Mouse (Mus musculus) neural tube, embryonic 13.5 days (tissue): ENCODE measurements around the gene Krtap3-1. TPM values are rescaled to one million over a fixed set of nuclear protein-coding genes. Genes with fewer than 3 reads are reported as not detected.

Experiments
- ATAC-seq: fragments of 200-750 bp; cut with Nextera tagmentation; 2 replicates; pipeline ENCODE4 v1.8.0; 2017; ENCODE audit warnings: low read depth, mild to moderate bottlenecking, moderate TSS enrichment, moderate library complexity
- H3K27ac ChIP-seq: fragments of 300-500 bp; sonication (generic); replicated peaks from 2 replicates; pipeline ENCODE4 v1.5.1; 2015; ENCODE audit warnings: moderate library complexity, mild to moderate bottlenecking, inconsistent platforms
- H3K27me3 ChIP-seq: fragments of 300-500 bp; sonication (generic); 2 replicates; pipeline ENCODE4 v1.6.1; 2015; ENCODE audit warnings: mild to moderate bottlenecking, inconsistent platforms
- H3K36me3 ChIP-seq: fragments of 300-500 bp; sonication (generic); 2 replicates; pipeline ENCODE4 v1.6.1; 2015; ENCODE audit warnings: mild to moderate bottlenecking, inconsistent platforms
- H3K4me1 ChIP-seq: fragments of 300-500 bp; sonication (generic); replicated peaks from 2 replicates; pipeline ENCODE4 v1.6.1; 2015; ENCODE audit warnings: inconsistent platforms
- H3K4me2 ChIP-seq: fragments of 300-500 bp; sonication (generic); 2 replicates; pipeline ENCODE4 v1.6.1; 2015; ENCODE audit warnings: inconsistent platforms, mild to moderate bottlenecking, moderate library complexity
- H3K4me3 ChIP-seq: fragments of 300-500 bp; sonication (generic); 2 replicates; pipeline ENCODE4 v1.5.1; 2015; ENCODE audit warnings: mild to moderate bottlenecking, inconsistent platforms
- H3K9ac ChIP-seq: fragments of 300-500 bp; sonication (generic); 2 replicates; pipeline ENCODE4 v1.6.1; 2015; ENCODE audit warnings: moderate library complexity, mild to moderate bottlenecking, inconsistent platforms
- H3K9me3 ChIP-seq: fragments of 300-500 bp; sonication (generic); 2 replicates; pipeline ENCODE4 v1.6.1; 2016; ENCODE audit warnings: inconsistent platforms
- WGBS: fragments of 180-500 bp; shearing (Covaris S2); methylation state at CpG from one replicate; pipeline ENCODE4 v1.1.7; 2015; 5-methylcytosine and 5-hydroxymethylcytosine counted together
- polyA plus RNA-seq: library from polyadenylated mRNA; unstranded; fragments of >200 nt; fragmentation: Nextera tagmentation; extraction: Ambion mirVana; gene quantifications from 2 replicates; pipeline ENCODE4 v1.2.1, GENCODE M21; 2015

Gene Krtap3-1
- polyA plus RNA-seq, 1 experiment from 2014 or later: not detected

GRCm38 (mm10) chr11:99574106-99574505 is 7.7 kb upstream of the Krtap3-1 start:
- no peak overlapping the region for H3K9ac ChIP-seq
- 4% methylated on average over 7 of the region's 7 CpGs for WGBS
- H3K4me1 ChIP-seq: no peaks in the 10 kb centered on the region
- no peak overlapping the region for H3K27ac ChIP-seq
- H3K9me3 ChIP-seq: no peaks in the 10 kb centered on the region
- H3K4me3 ChIP-seq: 0 out of 2 replicates have a peak overlapping the region, but pooled peaks have one; percentile 13
- no peaks in the 10 kb centered on the region for H3K36me3 ChIP-seq
- H3K4me2 ChIP-seq: peak overlapping the region; percentile 50
- peak; percentile 77; the same call in 1 of the 2 replicates for ATAC-seq
- H3K27me3 ChIP-seq: no peaks in the 10 kb centered on the region

GRCm38 (mm10) chr11:99573164-99573563 is 6.7 kb upstream of the Krtap3-1 start:
- no peaks in the 10 kb centered on the region for H3K9me3 ChIP-seq
- no peak overlapping the region for H3K4me3 ChIP-seq
- no peak overlapping the region for H3K27ac ChIP-seq
- 57% methylated on average over 4 of the region's 4 CpGs for WGBS
- no peak overlapping the region for H3K4me2 ChIP-seq
- no peaks in the 10 kb centered on the region for H3K4me1 ChIP-seq
- H3K9ac ChIP-seq: no peak overlapping the region
- ATAC-seq: no peak
- H3K27me3 ChIP-seq: no peaks in the 10 kb centered on the region
- H3K36me3 ChIP-seq: no peaks in the 10 kb centered on the region

GRCm38 (mm10) chr11:99562580-99562979 is 3.9 kb downstream of the Krtap3-1 start:
- Histone ChIP-seq H3K36me3 (no peaks in the 10 kb centered on the region), H3K9ac (no peak overlapping the region), H3K27ac (no peak overlapping the region), H3K9me3 (no peaks in the 10 kb centered on the region), H3K4me2 (no peak overlapping the region), H3K27me3 (no peaks in the 10 kb centered on the region), H3K4me1 (no peaks in the 10 kb centered on the region), H3K4me3 (no peak overlapping the region)
- ATAC-seq: no peak
- whole genome bisulfite sequencing: 87% methylated on average over 6 of the region's 6 CpGs

GRCm38 (mm10) chr11:99559366-99559765 is 7.1 kb downstream of the Krtap3-1 start, which contains the start of gene Gm11939:
Gm11939 (minus strand) TSS chr11:99559466.
- Histone ChIP-seq H3K4me3 (no peak within 1 kb of the TSS), H3K36me3 (no peaks in the 10 kb centered on the region), H3K4me1 (no peaks in the 10 kb centered on the region), H3K9ac (no peak within 1 kb of the TSS), H3K4me2 (no peak within 1 kb of the TSS), H3K9me3 (no peaks in the 10 kb centered on the region), H3K27me3 (no peaks in the 10 kb centered on the region), H3K27ac (no peak within 1 kb of the TSS)
- no peak for ATAC-seq
- 95% methylated on average over 9 of the region's 9 CpGs for WGBS

- no peak overlapping the region for H3K27ac ChIP-seq
- no peaks in the 10 kb centered on the region for H3K27me3 ChIP-seq
- H3K36me3 ChIP-seq: no peaks in the 10 kb centered on the region
- H3K4me3 ChIP-seq: no peak overlapping the region
- no peaks in the 10 kb centered on the region for H3K9me3 ChIP-seq
- no peak overlapping the region for H3K9ac ChIP-seq
- H3K4me1 ChIP-seq: no peaks in the 10 kb centered on the region
- H3K4me2 ChIP-seq: no peak overlapping the region
- no peak for ATAC-seq
- 92% methylated on average over 3 of the region's 3 CpGs for WGBS
These were observed 8.3 kb downstream of the Krtap3-1 start for GRCm38 (mm10) chr11:99557976-99558745.

- no peak for ATAC-seq
- Histone ChIP-seq H3K9me3 (no peaks in the 10 kb centered on the region), H3K27ac (no peak within 1 kb of the TSS), H3K4me1 (no peaks in the 10 kb centered on the region), H3K4me2 (no peak within 1 kb of the TSS), H3K9ac (no peak within 1 kb of the TSS), H3K36me3 (no peaks in the 10 kb centered on the region), H3K27me3 (no peaks in the 10 kb centered on the region), H3K4me3 (no peak within 1 kb of the TSS)
- WGBS: 78% methylated on average over 2 of the region's 2 CpGs
These were observed 9.7 kb downstream of the Krtap3-1 start, which contains the start of gene Krtap3-2 for GRCm38 (mm10) chr11:99556753-99557152. Krtap3-2 (minus strand) TSS chr11:99556853.

GRCm38 (mm10) chr11:99556195-99556594 is 10.2 kb downstream of the Krtap3-1 start:
- no peaks in the 10 kb centered on the region for H3K27me3 ChIP-seq
- no peak overlapping the region for H3K9ac ChIP-seq
- WGBS: 92% methylated on average over 2 of the region's 2 CpGs
- H3K27ac ChIP-seq: no peak overlapping the region
- H3K36me3 ChIP-seq: no peaks in the 10 kb centered on the region
- H3K4me3 ChIP-seq: no peak overlapping the region
- no peaks in the 10 kb centered on the region for H3K9me3 ChIP-seq
- no peak for ATAC-seq
- H3K4me2 ChIP-seq: no peak overlapping the region
- no peaks in the 10 kb centered on the region for H3K4me1 ChIP-seq

GRCm38 (mm10) chr11:99550765-99551164 is 15.7 kb downstream of the Krtap3-1 start, which contains the start of gene Krtap3-3:
Krtap3-3 (minus strand) TSS chr11:99550865.
- Histone ChIP-seq H3K4me3 (no peak within 1 kb of the TSS), H3K9me3 (no peaks in the 10 kb centered on the region), H3K36me3 (no peaks in the 10 kb centered on the region), H3K27ac (no peak within 1 kb of the TSS), H3K4me2 (no peak within 1 kb of the TSS), H3K9ac (no peak within 1 kb of the TSS), H3K4me1 (no peaks in the 10 kb centered on the region), H3K27me3 (no peaks in the 10 kb centered on the region)
- WGBS: 45% methylated on average over 4 of the region's 4 CpGs
- no peak for ATAC-seq

GRCm38 (mm10) chr11:99547892-99548291 is 18.5 kb downstream of the Krtap3-1 start:
- Histone ChIP-seq H3K36me3 (no peaks in the 10 kb centered on the region), H3K4me3 (no peak overlapping the region), H3K4me1 (no peaks in the 10 kb centered on the region), H3K9me3 (no peaks in the 10 kb centered on the region), H3K27me3 (no peaks in the 10 kb centered on the region; the same call in 1 of the 2 replicates), H3K27ac (no peak overlapping the region), H3K4me2 (no peak overlapping the region), H3K9ac (no peak overlapping the region)
- ATAC-seq: no peak

- Histone ChIP-seq H3K9ac (no peak overlapping the region), H3K27ac (no peak overlapping the region), H3K4me2 (no peak overlapping the region), H3K9me3 (no peaks in the 10 kb centered on the region), H3K27me3 (no peaks in the 10 kb centered on the region; the same call in 1 of the 2 replicates), H3K4me1 (no peaks in the 10 kb centered on the region), H3K4me3 (no peak overlapping the region), H3K36me3 (no peaks in the 10 kb centered on the region)
- no peak for ATAC-seq
- 63% methylated on average over 9 of the region's 9 CpGs for WGBS
These were observed 26.7 kb downstream of the Krtap3-1 start for GRCm38 (mm10) chr11:99539721-99540120.

- no peaks in the 10 kb centered on the region for H3K27me3 ChIP-seq
- H3K27ac ChIP-seq: no peak within 1 kb of the TSS
- no peak within 1 kb of the TSS for H3K9ac ChIP-seq
- H3K4me2 ChIP-seq: no peak within 1 kb of the TSS
- 81% methylated on average over 13 of the region's 13 CpGs for whole genome bisulfite sequencing
- no peaks in the 10 kb centered on the region for H3K36me3 ChIP-seq
- H3K4me3 ChIP-seq: no peak within 1 kb of the TSS
- no peaks in the 10 kb centered on the region for H3K4me1 ChIP-seq
- no peaks in the 10 kb centered on the region for H3K9me3 ChIP-seq
- ATAC-seq: no peak
These were observed 45.1 kb downstream of the Krtap3-1 start, which contains the start of gene Krt39 for GRCm38 (mm10) chr11:99521288-99521860. Krt39 (minus strand) TSS chr11:99521338.
